Mouse (Mus musculus) cerebellum, postnatal 4 days (tissue): ENCODE data around the gene Mettl24.

ENCODE experiments used
- DNase-seq, 2 experiments: peaks; one replicate each; pipeline ENCODE4 v3.0.0; 2022; ENCODE audit warnings: low spot score in 2 of 2, mixed read lengths in 1 of 2

The Mettl24 gene

DNA sequence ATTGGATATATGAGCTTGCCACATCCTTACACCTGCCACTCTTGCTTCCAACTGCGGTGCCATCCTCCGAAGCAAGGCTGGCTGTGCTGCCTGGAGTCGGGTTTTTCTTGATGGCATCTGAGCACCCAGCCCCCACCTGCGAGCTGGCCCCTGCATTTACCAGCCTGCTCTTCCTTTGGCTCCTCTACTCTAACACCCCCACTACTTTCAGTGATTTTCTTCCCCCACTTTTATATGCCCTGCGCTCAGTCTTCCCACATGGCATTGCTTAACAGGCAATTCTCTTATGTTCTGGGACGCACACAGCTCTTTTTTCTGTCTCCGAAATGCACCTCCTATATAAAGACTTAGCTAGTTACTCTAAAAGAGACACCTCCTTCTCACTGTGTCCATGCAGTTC is 1.2 kb downstream of the Mettl24 start:
- DNase-seq: no peak

DNA sequence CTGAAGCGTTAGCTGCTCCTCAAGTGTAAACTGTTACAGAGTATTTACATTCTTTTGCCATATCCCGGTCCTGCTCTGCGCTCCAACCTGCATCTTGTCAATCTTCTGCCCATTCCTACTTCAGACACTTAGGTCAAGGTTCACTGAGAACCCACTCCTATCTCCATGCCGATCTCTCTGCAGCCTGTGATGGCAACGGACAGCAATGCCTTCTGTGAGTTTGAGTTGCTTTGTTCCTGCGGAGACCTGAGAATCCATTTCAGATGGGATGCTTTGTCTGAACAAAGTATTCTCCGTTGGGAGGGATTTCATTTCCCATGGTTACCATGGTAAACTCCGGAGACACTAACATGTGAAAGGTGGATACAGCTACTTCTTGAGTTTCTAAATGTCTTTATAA is 2.6 kb downstream of the Mettl24 start:
- DNase-seq: no peak

DNA sequence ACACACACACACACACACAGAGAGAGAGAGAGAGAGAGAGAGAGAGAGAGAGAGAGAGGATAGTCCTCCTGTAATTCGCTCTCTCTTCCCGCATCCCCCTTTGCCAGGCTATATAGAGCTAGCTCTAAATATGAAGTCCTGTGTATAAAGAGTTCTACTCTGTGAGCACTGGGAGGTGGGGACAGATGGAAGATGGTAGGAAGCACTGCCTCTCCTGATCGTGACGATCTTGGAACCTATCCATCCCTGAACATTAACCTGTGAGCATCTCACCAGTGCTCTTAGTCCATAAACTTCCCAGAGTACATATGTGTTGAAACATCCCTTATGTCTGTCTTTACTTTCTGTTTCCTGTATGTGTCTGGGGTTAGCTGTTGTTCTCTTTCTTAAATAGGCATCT is 3.9 kb downstream of the Mettl24 start:
- DNase-seq: no peak

DNA sequence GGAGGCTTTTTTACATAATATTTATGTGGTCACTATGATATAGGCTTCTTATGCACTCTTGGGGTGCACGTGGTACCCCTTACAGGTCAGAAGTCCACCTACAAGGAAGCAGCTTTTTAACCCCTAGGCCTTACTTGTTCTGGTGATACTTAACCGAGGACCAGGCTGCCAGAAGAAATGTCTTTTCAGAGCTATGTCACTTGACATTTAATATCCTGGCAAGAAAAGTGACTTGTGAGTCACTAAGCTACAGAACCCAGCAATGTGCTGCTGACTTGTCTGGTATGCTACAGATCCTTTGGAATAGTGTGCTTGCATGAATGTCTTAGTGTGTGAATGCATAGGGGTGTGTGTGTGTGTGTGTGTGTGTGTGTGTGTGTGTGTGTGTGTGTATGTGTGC is 4.3 kb downstream of the Mettl24 start:
- no peak for DNase-seq

DNA sequence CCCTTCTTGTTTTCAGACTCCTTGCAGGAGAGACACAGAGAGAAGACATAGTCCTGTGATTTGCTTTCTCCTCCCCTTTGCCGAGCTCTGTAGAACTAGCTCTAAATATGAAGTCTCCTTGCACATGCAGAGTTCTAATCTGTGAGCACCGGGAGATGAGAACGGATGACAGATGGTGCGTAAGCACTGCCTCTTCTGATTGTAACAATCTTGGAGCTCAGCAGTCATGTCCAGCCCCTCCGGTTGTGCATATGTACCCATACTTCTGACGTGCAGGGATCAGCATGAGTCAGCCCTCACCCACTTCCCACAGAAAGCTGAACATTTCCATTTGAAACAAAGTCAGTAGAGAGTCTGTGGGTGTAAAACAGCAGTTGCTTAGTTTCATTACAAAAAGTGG is 5.2 kb downstream of the Mettl24 start:
- DNase-seq: no peak

DNA sequence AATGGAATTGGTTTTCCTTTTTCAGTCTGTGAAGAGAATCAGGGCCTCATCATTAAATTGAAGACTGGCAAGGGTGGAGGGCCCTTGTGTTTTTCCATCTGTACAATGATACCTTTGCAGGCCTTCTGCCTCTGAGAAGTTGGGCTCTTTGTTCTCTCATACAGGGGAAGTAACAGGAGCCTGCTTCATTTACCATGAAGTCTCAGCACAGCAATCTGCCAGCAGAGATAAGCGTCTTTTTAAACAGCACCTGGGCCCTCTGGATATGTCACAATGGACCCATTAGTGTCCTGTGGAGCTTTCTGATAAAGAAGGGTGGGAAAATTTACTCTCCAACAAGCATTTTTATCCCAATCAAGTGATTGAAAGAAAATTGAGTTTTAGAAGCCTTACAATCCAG is 5.8 kb downstream of the Mettl24 start:
- DNase-seq: no peak

DNA sequence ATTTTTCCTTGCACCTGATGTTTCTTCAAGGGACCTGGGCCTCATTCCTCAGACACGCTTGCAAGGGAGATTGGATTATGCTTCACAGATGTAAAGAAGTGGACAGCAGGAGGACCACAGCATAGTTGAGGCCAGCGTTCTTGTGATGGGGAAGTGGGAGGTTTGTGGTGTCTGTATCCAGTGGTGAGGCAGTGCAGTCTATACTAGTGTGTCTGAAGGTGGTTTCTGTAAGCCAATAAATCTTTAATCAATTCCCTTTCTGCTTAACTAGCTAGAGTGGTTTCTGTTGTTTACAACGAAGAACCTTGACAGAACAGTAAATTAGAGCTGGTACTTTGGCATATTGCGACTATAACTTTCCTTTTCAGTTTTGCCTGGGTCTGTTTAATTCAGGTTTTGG is 15.6 kb downstream of the Mettl24 start:
- DNase-seq: no peak

DNA sequence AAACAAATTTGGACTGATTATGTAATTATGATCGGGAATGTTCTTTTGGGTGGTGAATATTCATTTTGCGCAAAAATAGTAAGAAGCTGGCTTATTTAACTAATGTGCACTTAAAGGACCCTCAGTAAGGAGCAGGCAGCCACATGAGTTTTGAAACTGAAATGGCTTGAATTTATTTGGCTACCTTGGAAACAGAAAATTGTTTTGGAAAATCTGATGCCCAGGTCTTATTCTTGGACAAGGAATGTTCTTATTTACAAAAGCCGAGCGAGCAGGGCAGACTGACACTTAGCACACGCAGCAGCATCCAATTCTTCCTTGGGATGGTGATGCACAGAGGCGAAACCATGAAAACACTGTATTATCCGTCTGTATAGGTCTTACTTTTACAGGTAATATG is 28.0 kb downstream of the Mettl24 start:
- no peak for DNase-seq

DNA sequence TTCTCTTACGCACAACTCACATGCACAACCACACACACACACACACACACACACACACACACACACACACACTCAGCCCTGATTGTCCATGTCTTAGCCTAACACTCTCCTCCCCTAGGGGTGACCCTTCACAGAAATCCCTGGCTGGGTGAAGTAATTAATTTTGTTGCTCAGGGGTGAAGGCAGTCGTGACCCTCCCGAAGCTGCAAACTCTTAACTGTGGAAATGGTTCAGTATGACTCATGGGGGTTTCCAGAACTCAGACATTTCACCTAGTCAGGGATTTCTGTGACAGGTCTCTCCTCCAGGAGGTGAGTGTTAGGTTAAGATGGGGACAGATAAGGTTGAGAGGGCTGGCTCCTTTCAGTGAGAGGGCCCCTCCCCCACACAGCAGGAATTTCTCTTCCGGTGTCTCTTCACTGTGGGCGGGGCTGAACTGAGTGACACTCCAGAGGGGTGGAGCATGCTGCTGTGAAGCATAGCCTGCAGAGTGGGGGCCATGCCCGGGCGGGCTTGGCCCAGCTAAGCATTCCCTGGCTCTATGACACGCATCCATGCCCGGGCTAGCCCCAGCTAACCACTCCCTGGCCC is 30.0 kb downstream of the Mettl24 start:
- DNase-seq: no peak

DNA sequence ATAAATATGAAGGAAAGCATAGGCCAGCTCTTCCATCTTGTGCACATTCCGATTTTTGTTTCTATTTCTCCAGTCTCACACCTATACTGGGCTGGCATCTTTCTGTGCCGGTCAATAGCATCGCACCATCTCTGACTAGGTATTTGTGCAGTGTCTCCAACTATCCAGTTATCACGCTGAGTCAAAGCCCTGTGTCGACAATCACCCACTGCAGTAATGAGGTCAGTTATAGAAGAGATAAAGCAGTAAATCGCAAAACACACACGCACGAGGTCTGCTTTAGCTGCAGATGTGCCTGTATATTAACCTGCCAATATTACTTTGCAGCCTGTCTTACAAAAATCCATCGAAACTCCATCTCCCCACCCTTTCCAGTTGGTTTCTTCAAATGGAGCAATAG is 30.7 kb downstream of the Mettl24 start:
- no peak for DNase-seq

DNA sequence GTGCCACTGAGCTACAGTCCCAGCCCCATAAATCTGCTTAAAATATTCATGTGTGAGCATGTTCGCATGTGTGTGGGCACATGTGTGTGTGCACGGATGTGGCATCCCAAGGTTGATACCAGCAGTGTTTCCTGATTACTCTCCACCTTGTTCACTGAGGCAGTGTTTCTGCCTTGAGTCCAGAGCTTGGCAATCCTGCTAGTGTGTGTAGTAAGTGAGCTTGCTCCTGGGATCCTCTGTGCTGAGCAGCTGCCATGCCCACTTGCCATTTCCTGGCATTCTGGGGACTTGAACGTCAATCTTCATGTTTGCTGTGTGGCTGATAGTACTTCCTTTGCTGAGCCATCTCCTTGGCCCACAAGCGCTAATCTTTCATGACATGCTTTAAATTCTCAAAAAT is 32.1 kb downstream of the Mettl24 start:
- no peak for DNase-seq

DNA sequence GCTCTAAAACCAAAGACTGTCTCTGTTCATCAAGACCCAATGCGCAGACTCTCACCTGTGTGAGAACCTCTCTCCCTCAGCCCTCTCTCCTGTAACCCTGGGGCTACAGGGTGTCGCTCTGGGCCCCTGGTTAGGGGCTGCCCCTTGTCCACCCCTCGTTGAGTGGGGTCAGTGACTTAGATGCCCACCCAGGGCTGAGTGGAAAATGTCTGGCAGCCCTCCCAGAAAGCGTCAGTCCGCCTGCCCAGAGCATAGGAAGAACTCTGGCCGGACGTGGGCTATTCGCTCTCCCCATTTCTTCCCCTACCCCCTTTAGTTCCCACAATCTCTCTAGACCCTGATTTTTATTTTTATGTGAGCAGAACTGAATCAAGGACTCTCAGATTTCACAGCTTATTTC is 33.2 kb downstream of the Mettl24 start:
- DNase-seq: no peak

DNA sequence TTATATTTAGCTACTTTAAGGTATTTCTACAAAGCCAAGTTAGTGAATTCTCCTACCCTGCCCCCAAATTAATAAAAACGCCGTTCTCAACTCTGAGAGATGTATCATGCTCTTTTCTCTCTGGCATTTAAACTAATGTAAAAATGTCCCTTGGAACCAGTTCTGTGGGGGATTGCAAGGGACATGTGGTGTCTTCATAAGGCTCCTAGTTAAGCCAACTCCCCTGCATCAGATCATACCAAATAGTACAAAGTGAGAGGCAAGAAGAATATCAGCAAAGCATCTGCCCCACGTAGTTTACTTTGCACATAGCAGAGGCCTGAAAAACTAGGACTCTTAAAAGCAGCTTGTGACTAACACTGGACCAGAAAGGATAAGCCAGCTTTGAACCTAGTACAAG is 33.6 kb downstream of the Mettl24 start:
- no peak for DNase-seq

DNA sequence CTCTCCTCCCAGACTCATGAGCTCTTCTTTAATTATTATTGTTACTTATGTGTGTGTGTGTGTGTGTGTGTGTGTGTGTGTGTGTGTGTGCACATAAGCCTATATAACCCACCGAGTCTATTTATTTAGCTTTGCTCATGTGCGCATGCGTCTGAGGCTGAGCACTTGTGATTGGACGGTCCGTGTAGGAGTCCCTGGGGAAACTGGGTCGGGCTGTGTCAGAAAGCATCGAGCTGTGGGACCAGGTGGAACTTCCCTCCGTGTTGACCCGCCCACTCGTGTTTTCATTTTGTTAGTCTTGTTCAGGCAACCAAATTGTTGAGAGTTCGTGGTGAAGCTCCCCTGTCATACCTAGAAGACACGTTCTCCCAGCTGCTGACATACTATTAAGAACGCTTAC is 35.3 kb downstream of the Mettl24 start:
- no peak for DNase-seq

DNA sequence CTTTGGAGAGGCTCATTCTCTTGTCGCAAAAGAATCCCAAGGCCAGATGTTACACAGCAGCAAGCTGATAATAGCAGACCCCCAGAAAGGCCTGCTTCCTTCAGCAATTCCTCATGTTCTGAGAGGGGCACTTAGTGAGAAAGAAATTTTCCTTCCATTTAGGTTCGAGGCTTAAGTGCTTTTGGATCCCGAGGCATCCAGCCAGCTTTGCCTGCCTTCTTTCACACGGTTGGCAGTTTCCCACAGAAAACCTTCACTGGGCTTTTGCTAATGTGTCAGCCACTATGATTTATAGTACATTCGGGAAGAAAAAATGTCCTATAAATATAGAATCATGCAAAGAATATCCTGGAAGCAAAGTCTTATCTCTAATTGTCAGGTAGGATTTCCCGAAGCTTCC is 36.0 kb downstream of the Mettl24 start:
- DNase-seq: no peak

DNA sequence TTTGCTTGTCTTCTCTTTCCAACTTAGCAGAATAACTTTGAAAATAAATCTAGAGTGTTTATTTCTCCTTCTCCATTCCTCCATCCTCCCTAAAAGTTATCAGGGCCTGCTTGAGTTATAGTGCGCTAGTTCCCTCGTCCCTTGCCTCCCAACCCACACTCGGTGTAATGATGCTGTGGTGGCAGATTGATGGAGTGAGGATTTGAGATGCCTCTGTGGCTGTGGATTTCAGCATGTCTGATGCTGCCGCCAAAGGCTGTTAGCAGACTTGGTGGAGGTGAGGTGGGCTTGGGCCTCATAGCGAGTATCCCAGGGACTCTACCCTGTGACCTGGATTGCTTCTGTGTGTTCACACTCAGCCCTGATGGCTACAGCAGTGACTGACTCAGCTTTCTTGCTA is 37.8 kb downstream of the Mettl24 start:
- DNase-seq: no peak

DNA sequence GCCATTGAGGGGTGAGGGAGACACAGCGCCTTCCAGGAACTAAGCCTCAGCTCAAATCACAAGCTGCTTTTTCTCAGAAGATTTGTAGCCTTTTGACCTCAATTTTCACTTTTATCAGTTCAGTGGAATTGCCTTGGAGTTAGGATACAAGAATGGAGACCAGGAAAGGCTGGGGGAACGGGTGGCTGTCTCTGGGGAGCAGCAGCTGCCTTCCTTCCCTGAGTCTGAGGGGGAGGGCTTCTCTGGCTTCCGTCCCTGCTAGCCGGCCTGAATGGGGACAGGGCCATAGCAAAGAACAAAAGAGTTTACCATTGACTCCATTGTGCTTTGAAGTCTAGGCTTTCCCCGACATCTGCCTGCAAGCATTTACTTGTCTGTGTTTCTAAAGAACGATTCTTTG is 41.3 kb downstream of the Mettl24 start:
- DNase-seq: no peak

DNA sequence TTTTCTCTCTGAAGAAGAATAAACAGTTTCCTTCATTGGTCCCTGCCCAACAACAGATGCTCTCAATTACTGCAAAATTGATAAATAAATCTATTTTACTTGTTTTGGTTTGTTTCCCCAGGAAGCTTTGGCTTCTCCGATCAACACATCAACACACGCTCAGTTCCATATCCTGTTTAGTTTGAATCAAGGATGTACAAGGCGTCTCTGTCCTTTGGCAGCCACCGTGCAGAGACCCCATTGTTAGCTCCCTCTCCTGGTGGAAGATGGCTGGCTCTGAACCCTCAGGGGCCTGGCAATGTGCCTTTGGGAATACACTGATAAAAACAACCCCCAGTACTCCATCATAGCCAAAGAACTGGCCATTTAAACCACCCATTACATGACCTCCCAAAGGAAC is 42.0 kb downstream of the Mettl24 start:
- DNase-seq: peak in 1 of 2 experiments; percentile 15

DNA sequence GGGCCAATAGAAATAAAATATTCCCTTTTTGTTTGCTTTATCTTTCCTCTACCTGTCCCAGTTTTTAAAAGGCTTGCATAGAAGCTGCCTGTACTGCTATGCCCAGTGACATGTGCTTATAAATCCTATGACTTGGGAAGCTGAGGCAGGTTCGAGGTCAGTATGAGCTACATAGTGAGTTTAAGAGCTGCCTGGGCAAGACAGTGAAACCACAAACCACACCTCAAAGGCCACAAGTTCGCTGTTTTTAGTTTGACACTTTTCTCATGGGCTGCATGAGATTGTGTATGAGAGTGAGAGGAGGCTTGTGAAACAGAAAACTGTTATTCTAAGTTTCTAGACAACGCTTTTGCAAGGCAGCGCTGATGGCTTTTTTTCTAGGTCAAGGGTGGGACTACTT is 42.4 kb downstream of the Mettl24 start:
- no peak for DNase-seq

DNA sequence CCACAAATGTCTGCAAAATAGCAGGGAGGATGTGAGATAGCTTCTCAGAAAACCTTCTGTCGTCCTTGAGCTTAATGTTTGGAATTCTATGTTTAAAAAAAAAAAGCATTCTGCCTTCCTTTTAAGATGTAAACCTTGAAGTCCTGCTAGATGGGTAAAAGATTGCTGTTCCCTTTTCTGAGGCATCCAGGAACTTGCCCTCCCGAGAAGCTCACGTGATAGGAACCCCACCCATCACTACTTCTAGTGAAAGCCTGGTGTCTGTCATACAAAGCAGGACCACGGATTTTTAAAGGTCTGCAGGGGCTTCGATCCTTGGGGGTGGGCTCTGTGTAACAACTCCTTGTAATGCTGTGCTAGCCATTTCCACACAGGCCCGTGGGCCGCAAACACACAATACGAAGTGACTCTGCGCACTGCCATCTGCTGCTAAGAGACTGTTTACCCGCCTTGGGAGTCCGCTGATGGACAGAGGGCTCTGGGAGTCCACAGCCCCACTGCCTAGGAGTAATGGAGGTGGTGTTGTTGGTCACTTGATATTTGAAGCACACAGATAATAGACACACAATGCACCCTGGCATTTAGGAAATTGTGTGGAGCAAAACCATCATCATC is 43.3 kb downstream of the Mettl24 start:
- DNase-seq: no peak

DNA sequence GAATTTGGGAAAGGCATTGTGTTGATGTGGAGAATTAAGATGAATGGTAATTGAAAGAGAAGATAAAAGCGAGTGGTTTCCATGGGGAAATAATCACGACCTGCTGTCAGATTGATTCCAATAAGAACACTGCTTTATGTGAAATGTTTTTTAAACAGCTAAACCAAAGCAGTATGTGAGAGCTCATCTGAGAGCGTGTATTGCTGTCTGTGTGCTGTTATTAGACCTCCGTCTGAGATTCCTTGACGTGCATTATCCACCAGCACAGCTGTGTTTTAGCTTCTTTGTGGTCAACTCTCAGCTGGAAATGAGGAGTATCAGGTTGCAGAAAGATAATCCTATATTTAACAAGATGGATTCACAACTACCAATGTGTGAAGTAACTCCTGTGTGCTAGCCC is 43.9 kb downstream of the Mettl24 start:
- DNase-seq: no peak

DNA sequence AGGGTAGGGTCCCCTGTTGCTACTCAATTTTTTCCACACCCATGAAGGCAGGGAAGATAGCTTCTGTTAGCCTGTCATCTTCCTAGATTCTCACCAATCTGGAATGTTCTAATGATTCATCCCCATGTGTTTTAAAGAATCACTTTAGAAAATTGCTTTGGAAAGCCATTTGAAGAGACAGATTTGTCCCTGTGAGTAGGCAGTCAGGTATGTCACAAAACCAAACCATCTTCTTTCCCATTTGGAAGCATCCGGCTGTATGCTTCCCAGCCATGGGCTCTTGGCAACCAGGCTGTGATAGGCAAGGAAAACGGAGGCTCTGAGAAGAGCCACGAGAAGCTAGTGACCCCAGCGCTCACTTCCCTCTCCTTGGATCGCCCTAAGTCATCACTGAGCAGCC is 47.1 kb downstream of the Mettl24 start:
- no peak for DNase-seq

DNA sequence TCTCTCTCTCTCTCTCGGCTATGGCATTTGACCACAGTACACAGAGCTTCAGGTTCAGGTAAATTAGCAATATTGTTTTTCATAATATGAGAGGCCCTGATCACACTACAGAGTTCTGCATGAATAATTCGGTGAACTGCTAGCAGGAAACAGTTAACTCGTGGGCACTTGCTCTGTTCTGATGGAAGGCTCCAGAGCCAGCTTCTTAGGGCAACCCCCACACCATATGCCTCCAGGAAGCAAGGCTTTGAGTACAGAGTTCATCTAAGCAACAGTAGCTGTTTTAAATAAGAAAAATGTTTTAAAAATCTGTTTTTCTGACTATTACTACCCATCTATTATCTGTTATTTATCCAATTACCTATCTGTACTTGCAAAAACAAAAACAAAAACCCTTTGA is 50.2 kb downstream of the Mettl24 start:
- DNase-seq: no peak

DNA sequence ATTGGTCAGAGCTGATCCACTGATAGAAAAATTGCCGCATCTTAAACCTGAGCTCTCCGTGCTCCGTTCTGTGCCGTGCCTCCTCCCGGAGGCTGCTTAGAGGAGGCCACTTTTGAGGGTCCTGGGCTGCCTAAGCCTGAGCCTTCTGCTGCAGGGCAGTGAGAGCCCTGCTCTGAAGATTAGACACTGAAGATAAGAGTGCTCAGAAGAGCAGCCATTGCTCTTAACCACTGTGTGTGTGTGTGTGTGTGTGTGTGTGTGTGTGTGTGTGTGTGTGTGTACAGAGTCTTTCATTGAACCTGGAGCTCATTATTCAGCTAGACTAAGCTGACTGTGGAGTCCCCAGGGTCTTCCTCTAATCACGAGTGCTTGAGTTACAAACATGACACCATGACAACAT is 53.1 kb downstream of the Mettl24 start:
- DNase-seq: peak in 1 of 2 experiments; percentile 16
